Mouse (Mus musculus) heart, embryonic 11.5 days (tissue): ENCODE measurements around the gene Sipa1l2. TPM values are rescaled to one million over a fixed set of nuclear protein-coding genes. Genes with fewer than 3 reads are reported as not detected.

Experiments
- ATAC-seq: fragments of 200-750 bp; cut with Nextera tagmentation; replicated peaks from 2 replicates; pipeline ENCODE4 v1.8.0; 2017; ENCODE audit warnings: moderate library complexity; ENCODE audit not compliant: insufficient number of reproducible peaks, low FRiP score, low TSS enrichment
- H3K27ac ChIP-seq: fragments of 300-500 bp; sonication (generic); 2 replicates; pipeline ENCODE4 v1.5.1; 2014; ENCODE audit warnings: mild to moderate bottlenecking, low read depth, low read length
- H3K27me3 ChIP-seq: fragments of 300-500 bp; sonication (generic); 2 replicates; pipeline ENCODE4 v1.6.1; 2014; ENCODE audit warnings: mild to moderate bottlenecking, low read length, mixed read lengths; ENCODE audit not compliant: control insufficient read depth, insufficient read depth
- H3K36me3 ChIP-seq: fragments of 300-500 bp; sonication (generic); 2 replicates; pipeline ENCODE4 v1.6.1; 2014; ENCODE audit warnings: mild to moderate bottlenecking, low read length, moderate library complexity, mixed read lengths; ENCODE audit not compliant: control insufficient read depth, insufficient read depth
- H3K4me1 ChIP-seq: fragments of 300-500 bp; sonication (generic); 2 replicates; pipeline ENCODE4 v1.6.1; 2014; ENCODE audit warnings: low read length; ENCODE audit not compliant: control insufficient read depth, insufficient read depth
- H3K4me2 ChIP-seq: fragments of 300-500 bp; sonication (generic); 2 replicates; pipeline ENCODE4 v1.6.1; 2014; ENCODE audit warnings: mild to moderate bottlenecking, moderate library complexity
- H3K4me3 ChIP-seq: fragments of 300-500 bp; sonication (generic); 2 replicates; pipeline ENCODE4 v1.5.1; 2014; ENCODE audit warnings: low read depth, low read length
- H3K9ac ChIP-seq: fragments of 300-500 bp; sonication (generic); 2 replicates; pipeline ENCODE4 v1.6.1; 2014; ENCODE audit warnings: mild to moderate bottlenecking, low read depth, low read length, moderate library complexity
- H3K9me3 ChIP-seq: fragments of 300-500 bp; sonication (generic); replicated peaks from 2 replicates; pipeline ENCODE4 v1.6.1; 2016; ENCODE audit warnings: low read length; ENCODE audit not compliant: control insufficient read depth
- WGBS: fragments of 180-500 bp; shearing (Covaris S2); extraction: QIAGEN DNeasy Blood & Tissue Kit; methylation state at CpG from one replicate; pipeline ENCODE4 v1.1.7; 2014; ENCODE audit not compliant: insufficient replicate concordance; 5-methylcytosine and 5-hydroxymethylcytosine counted together
- polyA plus RNA-seq: library from polyadenylated mRNA; unstranded; fragments of >200 nt; fragmentation: Nextera tagmentation; extraction: Ambion mirVana; gene quantifications from 2 replicates; pipeline ENCODE4 v1.2.1, GENCODE M21; 2014

The Sipa1l2 gene
- polyA plus RNA-seq, 1 experiment from 2014 or later = 16.8 TPM

- no peaks in the 10 kb centered on the region for H3K27me3 ChIP-seq
- H3K27ac ChIP-seq = no peak overlapping the region
- WGBS = 79% methylated on average over 6 of the region's 6 CpGs
- H3K36me3 ChIP-seq = no peaks in the 10 kb centered on the region
- no peak overlapping the region for H3K9ac ChIP-seq
- peaks cover 2% of the 10 kb centered on the region; the same call in 1 of the 2 replicates for H3K4me1 ChIP-seq
- H3K4me3 ChIP-seq = no peak overlapping the region
- no peak overlapping the region for H3K4me2 ChIP-seq
- ATAC-seq = no peak
- H3K9me3 ChIP-seq = no peaks in the 10 kb centered on the region
These were observed 40.1 kb upstream of the Sipa1l2 start for GRCm38 (mm10) chr8:125609737-125610136.

GRCm38 (mm10) chr8:125607714-125608223 lies 38.2 kb upstream of the Sipa1l2 start:
- no peak overlapping the region for H3K27ac ChIP-seq
- WGBS = 66% methylated on average over 4 of the region's 4 CpGs

GRCm38 (mm10) chr8:125606937-125607336 lies 37.3 kb upstream of the Sipa1l2 start:
- H3K9me3 ChIP-seq = no peaks in the 10 kb centered on the region
- ATAC-seq = no peak
- no peaks in the 10 kb centered on the region for H3K36me3 ChIP-seq
- H3K27me3 ChIP-seq = no peaks in the 10 kb centered on the region
- no peak overlapping the region for H3K27ac ChIP-seq
- WGBS = 72% methylated on average over 3 of the region's 3 CpGs
- no peak overlapping the region for H3K9ac ChIP-seq
- peaks cover 3% of the 10 kb centered on the region; the same call in 1 of the 2 replicates for H3K4me1 ChIP-seq
- no peak overlapping the region for H3K4me2 ChIP-seq
- H3K4me3 ChIP-seq = no peak overlapping the region

More at GRCm38 (mm10) chr8:125607714-125608223, 38.2 kb upstream of the Sipa1l2 start:
- H3K4me3 ChIP-seq = no peak overlapping the region
- H3K4me2 ChIP-seq = no peak overlapping the region
- no peak for ATAC-seq
- H3K36me3 ChIP-seq = no peaks in the 10 kb centered on the region
- no peak overlapping the region for H3K9ac ChIP-seq
- peaks cover 3% of the 10 kb centered on the region; the same call in 1 of the 2 replicates for H3K4me1 ChIP-seq
- H3K27me3 ChIP-seq = no peaks in the 10 kb centered on the region
- no peaks in the 10 kb centered on the region for H3K9me3 ChIP-seq

- H3K27ac ChIP-seq = no peak overlapping the region
- H3K4me2 ChIP-seq = no peak overlapping the region
- H3K9me3 ChIP-seq = no peaks in the 10 kb centered on the region
- peaks cover 7% of the 10 kb centered on the region; the same call in 1 of the 2 replicates for H3K4me1 ChIP-seq
- no peak overlapping the region for H3K4me3 ChIP-seq
- no peaks in the 10 kb centered on the region for H3K36me3 ChIP-seq
- 68% methylated on average over 8 of the region's 8 CpGs for WGBS
- H3K9ac ChIP-seq = no peak overlapping the region
- H3K27me3 ChIP-seq = no peaks in the 10 kb centered on the region
- no peak for ATAC-seq
These were observed 35.4 kb upstream of the Sipa1l2 start for GRCm38 (mm10) chr8:125604817-125605512.

GRCm38 (mm10) chr8:125604213-125604816 lies 34.7 kb upstream of the Sipa1l2 start:
- Histone ChIP-seq H3K4me2 (no peak overlapping the region), H3K9ac (no peak overlapping the region), H3K4me3 (no peak overlapping the region), H3K27me3 (no peaks in the 10 kb centered on the region), H3K4me1 (peaks cover 7% of the 10 kb centered on the region; the same call in 1 of the 2 replicates), H3K27ac (no peak overlapping the region), H3K36me3 (no peaks in the 10 kb centered on the region), H3K9me3 (no peaks in the 10 kb centered on the region)
- 80% methylated on average over 18 of the region's 18 CpGs for WGBS
- no peak for ATAC-seq

GRCm38 (mm10) chr8:125603312-125603840 lies 33.8 kb upstream of the Sipa1l2 start:
- 81% methylated on average over 8 of the region's 8 CpGs for WGBS

GRCm38 (mm10) chr8:125600033-125600686 lies 30.6 kb upstream of the Sipa1l2 start:
- 74% methylated on average over 12 of the region's 12 CpGs for WGBS
- Histone ChIP-seq H3K27me3 (no peaks in the 10 kb centered on the region), H3K36me3 (no peaks in the 10 kb centered on the region), H3K9ac (no peak overlapping the region), H3K4me1 (peaks cover 7% of the 10 kb centered on the region; the same call in 1 of the 2 replicates), H3K9me3 (no peaks in the 10 kb centered on the region), H3K4me3 (no peak overlapping the region), H3K27ac (no peak overlapping the region), H3K4me2 (no peak overlapping the region)
- no peak for ATAC-seq

More at GRCm38 (mm10) chr8:125603312-125603840, 33.8 kb upstream of the Sipa1l2 start:
- ATAC-seq = no peak
- H3K36me3 ChIP-seq = no peaks in the 10 kb centered on the region
- H3K9ac ChIP-seq = no peak overlapping the region
- H3K27ac ChIP-seq = no peak overlapping the region
- no peak overlapping the region for H3K4me2 ChIP-seq
- H3K9me3 ChIP-seq = no peaks in the 10 kb centered on the region
- H3K27me3 ChIP-seq = no peaks in the 10 kb centered on the region
- peaks cover 7% of the 10 kb centered on the region; the same call in 1 of the 2 replicates for H3K4me1 ChIP-seq
- no peak overlapping the region for H3K4me3 ChIP-seq
